Mouse (Mus musculus) MEL (cell line): ENCODE measurements around the gene Zmat1.
A peak's percentile ranks its signal among the peaks of the same experiment; 100 is the strongest.

Experiments
- CTCF ChIP-seq, 3 experiments: IDR thresholded peaks in 2 of 3; conservative IDR thresholded peaks in 1 of 3; 2 replicates each; pipeline ENCODE4 v1.5.1; 2011 to 2012; ENCODE audit warnings: low read length in 3 of 3, low read depth in 2 of 3, mild to moderate bottlenecking in 2 of 3, improper control_type of control experiment in 1 of 3, inconsistent platforms in 1 of 3, mixed read lengths in 1 of 3, moderate library complexity in 1 of 3; ENCODE audit not compliant: control insufficient read depth in 1 of 3, insufficient read depth in 1 of 3, poor library complexity in 1 of 3, severe bottlenecking in 1 of 3
- POLR2A ChIP-seq, 2 experiments: IDR thresholded peaks; 2 replicates each; pipeline ENCODE4 v1.6.1; 2011 to 2012; ENCODE audit warnings: low read length in 2 of 2, mild to moderate bottlenecking in 2 of 2, control low read depth in 1 of 2, improper control_type of control experiment in 1 of 2, low read depth in 1 of 2, moderate library complexity in 1 of 2; ENCODE audit not compliant: control insufficient read depth in 1 of 2, insufficient read depth in 1 of 2, poor library complexity in 1 of 2
- RAD21 ChIP-seq: IDR thresholded peaks from 2 replicates; pipeline ENCODE4 v1.6.1; 2011; ENCODE audit warnings: mild to moderate bottlenecking, low read depth, low read length, improper control_type of control experiment
- SIN3A ChIP-seq: IDR thresholded peaks from 2 replicates; pipeline ENCODE4 v1.6.1; 2012; ENCODE audit warnings: low read length, improper control_type of control experiment, inconsistent platforms
- ZNF384 ChIP-seq: IDR thresholded peaks from 2 replicates; pipeline ENCODE4 v1.6.1; 2012; ENCODE audit warnings: low read depth, mild to moderate bottlenecking, inconsistent platforms, low read length, improper control_type of control experiment

DNA sequence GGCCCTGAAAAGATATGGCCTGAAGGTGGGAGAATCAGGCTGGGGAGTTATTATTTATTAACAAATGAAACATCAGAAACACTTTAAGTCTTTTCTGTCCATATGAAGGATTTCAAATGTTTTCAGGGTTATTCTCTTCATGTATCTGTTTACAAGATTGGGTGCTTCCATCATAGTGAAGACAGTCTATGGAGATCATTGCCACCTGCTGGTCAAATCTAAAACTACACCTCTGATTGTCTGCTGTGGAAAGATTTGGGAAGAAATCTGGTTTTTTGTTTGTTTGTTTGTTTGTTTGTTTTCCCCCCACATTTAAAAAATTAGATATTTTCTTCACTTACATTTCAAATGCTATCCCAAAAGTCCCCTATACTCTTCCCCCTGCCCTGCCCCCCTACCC, 84.0 kb downstream of the Zmat1 start:
- peak; percentile 76 for TF ChIP-seq RAD21
- TF ChIP-seq CTCF (IDR thresholded peaks at IDR 0.05 in 2 of 3, conservative IDR thresholded peaks at IDR 0.05 in 1 of 3; ENCODE audit: control insufficient read depth in 1 of 3, insufficient read depth in 1 of 3, low read depth in 2 of 3, low read length in 3 of 3, poor library complexity in 1 of 3, severe bottlenecking in 1 of 3) = peak; percentile 28 to 80 (median 67); a peak in 5 of 6 replicates
- TF ChIP-seq POLR2A (IDR thresholded peaks at IDR 0.05; ENCODE audit: control insufficient read depth in 1 of 2, insufficient read depth in 1 of 2, low read depth in 1 of 2, low read length in 2 of 2, poor library complexity in 1 of 2) = no peak
- TF ChIP-seq SIN3A = 0 out of 2 replicates have a peak, but pooled peaks have one; percentile 22
- TF ChIP-seq ZNF384 = no peak
